Mouse (Mus musculus) spleen, postnatal 10 days (tissue): ENCODE data around the gene Acaa1a.

ENCODE experiments used
- DNase-seq, 2 experiments: peaks; one replicate each; pipeline ENCODE4 v3.0.0; 2021 to 2022; ENCODE audit warnings: low spot score in 2 of 2

Acaa1a gene

DNA sequence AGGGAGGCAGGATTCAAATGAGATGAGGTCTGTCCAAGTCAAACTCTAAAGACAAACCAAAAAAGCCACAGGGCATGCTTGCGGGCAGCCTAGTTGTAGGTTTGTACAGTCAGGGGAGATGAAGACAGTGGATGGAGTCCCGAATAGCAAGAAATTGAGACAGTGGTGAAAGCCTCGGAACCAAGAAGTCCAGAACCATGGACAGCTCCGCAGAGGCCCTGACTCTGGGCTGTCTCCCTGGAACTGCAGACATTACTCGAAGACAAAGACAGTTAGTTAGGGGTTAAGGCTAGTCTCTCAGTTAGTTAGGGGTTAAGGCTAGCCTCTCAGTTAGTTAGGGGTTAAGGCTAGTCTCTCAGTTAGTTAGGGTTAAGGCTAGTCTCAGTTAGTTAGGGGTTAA, 49.5 kb downstream of the Acaa1a start:
- DNase-seq, result peak in 1 of 2 experiments; percentile 31

DNA sequence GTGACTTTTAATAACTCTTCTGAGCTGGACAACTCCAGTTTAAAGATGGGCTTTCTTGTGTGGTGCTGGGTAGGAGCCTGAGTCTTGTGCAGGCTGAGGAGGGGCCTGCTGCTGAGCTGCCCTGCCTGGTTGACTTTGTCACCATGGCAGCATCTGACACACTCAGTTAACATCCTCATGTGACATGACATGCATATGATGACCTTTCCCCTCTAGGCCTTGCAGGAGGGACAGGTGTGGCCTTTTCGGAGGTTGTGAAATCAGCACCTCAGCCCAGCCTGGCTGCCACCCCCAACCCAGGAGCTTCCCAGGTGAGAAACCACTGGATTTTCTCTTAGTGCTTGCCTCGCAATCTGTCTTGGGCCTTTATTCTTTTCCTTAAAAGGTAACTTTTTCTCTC, 50.7 kb downstream of the Acaa1a start:
- no peak for DNase-seq

DNA sequence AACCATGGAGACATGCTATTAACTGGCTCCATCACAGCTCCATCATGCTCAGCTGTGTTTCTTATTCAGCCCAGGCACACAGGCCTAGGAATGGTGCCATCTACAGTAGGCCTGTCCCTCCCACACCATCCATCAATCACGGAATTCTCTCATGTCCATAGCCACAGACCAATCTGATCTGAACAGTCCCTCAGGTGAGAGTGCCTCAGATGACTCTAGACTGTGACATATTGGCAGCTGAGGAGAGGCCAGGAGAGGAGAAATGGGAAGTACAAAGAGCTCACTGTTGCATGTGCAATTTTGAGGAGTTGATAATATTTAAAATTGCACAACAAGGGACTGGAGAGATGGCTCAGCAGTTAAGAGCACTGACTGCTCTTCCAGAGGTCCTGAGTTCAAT, 55.3 kb downstream of the Acaa1a start:
- no peak for DNase-seq
